Mouse (Mus musculus): ENCODE measurements around the gene Csnk2a2. TPM values are rescaled to one million over a fixed set of nuclear protein-coding genes. Genes with fewer than 3 reads are reported as not detected.
A peak's percentile ranks its signal among the peaks of the same experiment; 100 is the strongest.

Csnk2a2 gene
- polyA plus RNA-seq, 1 experiment = 45.8 TPM

DNA sequence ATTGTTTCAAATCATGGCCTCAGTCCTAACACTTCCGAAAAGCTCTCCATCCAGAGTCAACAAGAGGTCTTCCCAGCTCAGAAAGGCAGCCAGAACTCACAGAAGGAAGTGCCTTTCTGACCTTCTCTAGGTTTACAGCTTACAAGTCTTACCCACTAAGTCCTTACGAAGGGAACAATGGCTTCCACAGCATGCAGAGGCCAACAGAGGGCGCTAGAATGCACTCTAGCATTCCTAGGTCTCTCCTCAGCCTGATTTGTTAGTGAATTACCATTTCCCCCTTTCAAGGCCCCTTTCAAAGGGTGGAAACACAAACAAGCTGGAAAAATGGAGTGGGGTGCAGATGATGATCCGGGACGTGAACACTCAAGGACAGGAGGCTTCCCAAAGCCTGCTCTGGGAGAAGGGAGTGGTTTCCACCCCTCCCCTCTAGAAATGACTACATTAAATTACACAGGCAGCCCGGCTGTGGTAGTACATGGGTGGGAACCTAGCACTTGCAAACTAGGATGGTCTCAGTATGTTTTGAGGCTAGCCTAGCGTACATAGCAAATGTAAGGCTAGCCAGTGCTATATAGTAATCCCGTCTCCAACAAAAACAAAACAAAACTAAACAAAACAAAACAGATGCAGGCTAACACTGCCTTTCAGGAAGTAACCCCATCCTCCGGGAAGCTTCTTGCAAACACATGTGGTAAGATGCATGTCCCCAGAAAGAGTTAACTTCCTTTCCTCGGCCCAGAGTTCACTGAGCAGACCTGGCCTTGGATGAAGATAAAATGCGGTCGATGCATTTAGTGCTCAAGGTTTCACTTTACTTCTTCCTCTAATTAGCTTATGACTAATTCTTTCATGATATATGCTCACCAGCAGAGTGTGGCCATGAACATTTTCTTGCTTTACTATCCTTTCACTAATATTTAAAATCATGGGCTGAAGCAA is 62.0 kb downstream of the Csnk2a2 start:
- DNase-seq (ENCODE audit: extremely low spot score in 1 of 2, low spot score in 1 of 2) = peak in 1 of 2 experiments; percentile 77

DNA sequence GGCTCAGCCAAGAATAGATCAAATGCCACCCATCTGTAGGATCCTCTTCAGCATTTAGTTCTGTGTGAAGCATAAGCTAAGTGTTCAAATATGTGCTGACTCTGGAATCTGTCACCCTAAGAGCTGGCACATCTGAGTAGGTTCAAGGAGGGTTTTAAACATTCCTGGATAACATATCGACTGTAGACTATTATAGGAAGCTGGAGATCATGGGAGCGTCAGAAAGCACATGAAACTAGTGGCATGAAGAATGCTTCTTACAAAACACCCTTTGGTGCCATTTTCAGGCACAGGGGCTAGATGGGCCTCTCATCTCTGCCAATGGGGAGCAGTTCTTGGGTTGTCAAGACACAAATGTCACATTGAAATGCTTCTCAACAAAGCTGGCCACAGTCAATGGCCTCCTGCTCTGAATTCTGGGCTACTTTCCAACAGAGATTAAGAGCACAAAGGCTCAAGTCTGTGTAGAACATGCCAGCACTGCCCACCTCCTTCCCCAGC is 63.0 kb downstream of the Csnk2a2 start:
- peak; percentile 33 to 56 for DNase-seq (ENCODE audit: extremely low spot score in 1 of 2, low spot score in 1 of 2)

DNA sequence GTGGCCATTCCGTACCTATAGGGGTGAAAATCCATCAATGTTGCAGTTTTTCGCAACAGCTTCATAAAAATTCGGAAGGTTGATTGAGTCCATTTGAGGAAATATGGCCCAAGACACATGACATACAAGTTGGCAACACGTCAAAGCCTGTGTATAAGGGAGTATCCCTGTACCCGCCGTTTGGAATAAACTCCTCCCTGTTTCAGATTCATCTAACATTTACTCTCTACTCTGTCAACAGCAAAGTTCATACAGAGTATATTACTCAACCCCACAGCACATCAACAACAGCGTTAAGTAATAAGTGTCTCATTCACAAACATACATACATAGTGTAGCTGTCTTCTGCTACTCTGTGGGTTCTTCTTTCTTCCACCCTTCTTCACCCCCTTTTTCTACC is 65.2 kb downstream of the Csnk2a2 start:
- DNase-seq (ENCODE audit: extremely low spot score in 1 of 2, low spot score in 1 of 2) = no peak

DNA sequence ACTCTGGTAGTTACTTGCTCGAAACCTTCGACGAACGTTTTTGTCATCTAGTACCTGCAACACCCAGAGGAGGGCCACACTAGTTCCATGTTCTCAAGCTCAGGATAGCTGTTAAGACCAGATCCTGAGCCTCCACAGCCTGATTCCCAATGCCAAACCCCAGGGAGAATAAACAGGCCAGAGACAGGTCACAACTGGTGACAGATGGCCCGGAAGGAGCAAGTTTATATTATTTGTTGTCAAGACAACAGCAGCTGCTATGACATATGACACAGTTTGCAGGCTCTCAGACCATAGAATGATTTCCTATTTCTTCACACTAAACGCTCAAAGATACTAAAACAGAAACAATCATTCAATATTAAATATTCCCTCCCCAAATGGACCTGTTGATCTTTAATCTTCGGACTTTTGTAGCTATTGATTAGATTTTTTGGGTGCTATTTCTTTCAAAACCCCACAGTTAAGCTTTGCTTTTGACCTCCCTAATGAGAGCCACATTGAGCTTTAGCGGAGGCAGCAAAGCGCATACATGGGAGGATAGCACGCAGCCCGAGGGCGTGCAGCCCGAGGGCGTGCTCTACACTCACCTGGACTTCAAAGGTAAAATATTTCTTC is 67.5 kb downstream of the Csnk2a2 start:
- no peak for DNase-seq (ENCODE audit: extremely low spot score in 1 of 2, low spot score in 1 of 2)

DNA sequence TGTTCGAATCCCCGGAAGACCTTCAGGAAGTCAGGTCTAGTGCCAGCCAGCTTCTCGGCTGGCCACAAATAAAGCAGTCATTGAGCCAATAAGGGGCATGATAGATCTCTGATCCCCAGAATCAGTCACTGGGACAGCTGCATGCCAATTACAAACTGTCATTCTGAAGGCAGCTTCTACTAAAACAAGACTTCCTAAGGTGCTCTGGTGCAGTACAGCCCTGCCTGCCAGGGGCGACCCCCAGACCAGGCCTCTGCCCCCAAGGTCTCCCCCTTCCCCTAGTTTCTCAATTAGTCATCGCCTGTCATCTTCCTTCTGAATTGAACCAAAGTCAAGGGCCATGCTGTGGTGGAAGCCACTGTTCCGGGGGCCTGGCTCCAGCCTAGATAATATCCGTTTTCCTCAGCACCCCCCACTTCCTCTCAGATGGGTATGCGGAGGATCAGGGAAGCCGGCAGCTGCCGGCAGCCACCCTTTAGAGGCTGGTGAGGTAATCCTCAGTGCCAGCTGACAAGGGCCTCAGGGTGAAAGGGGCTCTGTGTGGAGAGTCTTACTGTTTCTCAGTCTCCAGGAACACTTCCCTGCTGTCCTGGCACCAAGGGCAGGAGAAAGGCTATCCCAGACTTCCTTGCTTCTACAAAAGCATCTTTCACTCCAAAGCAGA is 78.4 kb downstream of the Csnk2a2 start:
- DNase-seq (ENCODE audit: extremely low spot score in 1 of 2, low spot score in 1 of 2) = no peak

DNA sequence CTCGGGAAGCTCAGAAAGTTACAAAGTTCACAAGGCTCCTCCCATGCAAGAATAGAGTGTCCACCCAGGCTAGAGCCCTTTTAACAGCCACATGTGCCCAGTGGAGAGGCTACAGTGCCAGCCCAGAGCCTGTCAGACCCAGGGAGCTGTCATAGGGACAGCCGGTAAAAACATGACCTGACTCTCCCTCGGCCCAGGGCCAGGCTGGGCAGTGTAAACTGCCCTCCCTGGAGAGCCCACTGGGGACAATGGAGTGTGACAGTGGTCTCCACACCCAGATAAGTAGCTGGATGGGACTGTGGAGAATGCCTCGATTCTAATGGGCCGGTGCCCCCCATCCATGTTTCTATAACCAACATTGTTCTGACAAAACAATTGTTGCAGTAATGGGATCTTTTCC is 80.3 kb downstream of the Csnk2a2 start:
- no peak for DNase-seq (ENCODE audit: extremely low spot score in 1 of 2, low spot score in 1 of 2)

DNA sequence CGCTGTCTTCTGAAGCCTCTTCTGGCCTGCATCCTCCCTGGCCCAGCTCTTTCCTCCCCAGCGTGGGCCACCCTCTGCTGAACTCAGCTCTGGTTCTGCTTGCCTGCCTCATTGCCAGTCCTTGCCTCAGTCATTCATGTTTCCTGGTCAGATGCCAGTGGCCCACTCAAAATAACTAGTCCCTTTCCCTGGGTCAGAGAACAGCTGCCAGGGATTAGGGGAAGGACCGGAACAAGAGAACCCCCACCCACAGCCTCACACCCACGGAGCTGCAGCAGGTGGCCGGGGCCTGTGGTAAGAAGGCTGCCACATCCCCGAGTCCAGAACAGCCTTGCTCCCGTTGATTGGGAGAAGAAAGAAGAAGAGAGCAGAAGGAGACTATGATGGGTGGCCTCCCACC is 88.7 kb downstream of the Csnk2a2 start:
- DNase-seq (ENCODE audit: extremely low spot score in 1 of 2, low spot score in 1 of 2) = no peak

DNA sequence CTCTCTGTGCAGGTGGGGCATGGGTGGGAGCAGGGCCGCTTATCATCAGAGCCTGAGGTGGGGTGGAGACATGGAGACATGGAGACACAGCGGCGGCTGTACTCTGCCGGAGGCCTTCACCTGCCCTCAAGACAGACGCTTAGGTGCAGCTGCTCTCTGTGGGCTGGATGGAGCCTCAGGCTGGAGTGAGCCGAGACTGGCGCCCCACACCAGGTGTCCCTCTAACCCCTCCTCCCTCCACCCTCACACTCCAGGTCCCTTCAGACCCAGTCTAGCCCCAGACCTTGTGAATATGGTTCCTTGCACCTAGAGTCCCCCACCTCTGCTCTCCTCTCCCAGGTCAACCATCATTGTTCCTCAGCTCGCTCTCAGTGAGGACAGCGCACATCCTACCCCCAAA is 90.7 kb downstream of the Csnk2a2 start:
- DNase-seq (ENCODE audit: extremely low spot score in 1 of 2, low spot score in 1 of 2) = no peak

DNA sequence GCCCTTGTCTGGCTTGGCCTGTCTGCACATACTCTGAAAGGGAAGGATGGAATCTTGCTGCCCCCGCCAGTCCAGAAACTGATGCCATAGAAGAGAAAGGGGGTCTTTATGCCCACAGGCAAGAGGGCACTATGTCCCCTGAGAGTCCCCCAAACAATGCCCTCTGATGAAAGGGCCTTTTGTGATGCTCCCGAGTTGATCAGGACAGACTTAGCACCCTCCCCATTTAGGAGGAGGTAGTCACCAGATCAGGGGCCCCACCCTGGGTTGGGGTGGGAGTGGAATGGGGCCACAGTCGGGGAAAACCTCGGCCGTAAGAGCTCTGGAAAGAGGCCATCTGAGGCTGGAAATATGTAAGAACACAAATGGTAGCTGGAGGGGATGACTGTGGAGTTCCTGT is 92.6 kb downstream of the Csnk2a2 start:
- DNase-seq (ENCODE audit: extremely low spot score in 1 of 2, low spot score in 1 of 2) = no peak

DNA sequence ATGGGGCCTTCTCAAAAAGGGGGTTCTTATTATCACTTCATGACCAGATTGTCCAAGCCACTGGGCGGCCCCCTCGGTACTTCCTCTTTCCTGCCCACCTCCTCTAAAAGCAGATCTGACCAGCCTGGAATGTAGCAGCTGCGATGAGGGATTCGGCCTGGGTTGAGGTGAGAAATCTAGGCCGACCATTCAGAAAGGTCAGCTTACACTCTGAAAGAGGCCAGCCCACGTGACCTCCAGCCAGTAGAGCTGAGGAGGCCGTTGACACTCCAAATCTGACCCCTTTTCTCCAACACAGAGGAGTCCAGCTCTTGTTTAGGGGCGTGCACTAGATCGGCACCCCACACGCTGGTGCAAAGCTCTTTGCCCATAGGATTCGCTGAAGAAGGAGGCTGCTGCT is 93.1 kb downstream of the Csnk2a2 start:
- DNase-seq (ENCODE audit: extremely low spot score in 1 of 2, low spot score in 1 of 2) = no peak

Other genes with a start within 250 kb of the Csnk2a2 start
- gene Cngb1, start 183.5 kb downstream of the Csnk2a2 start, polyA plus RNA-seq (2012; rRNA removed) = 0.46 and 0.78 TPM in 2 replicates
- 0.48 TPM in 1 of 2 replicates, not detected in the other for gene Tepp, start 179.5 kb downstream of the Csnk2a2 start, polyA plus RNA-seq (2012; rRNA removed)
- gene Zfp319, start 158.1 kb downstream of the Csnk2a2 start, polyA plus RNA-seq (2012; rRNA removed) = 10.0 and 10.6 TPM in 2 replicates
- gene Usb1, start 157.8 kb downstream of the Csnk2a2 start, polyA plus RNA-seq (2012; rRNA removed) = 16.9 and 17.3 TPM in 2 replicates
- 8.4 and 9.1 TPM in 2 replicates for gene Mmp15, start 137.8 kb downstream of the Csnk2a2 start, polyA plus RNA-seq (2012; rRNA removed)
- gene Cfap20, start 55.2 kb downstream of the Csnk2a2 start, polyA plus RNA-seq (2012; rRNA removed) = 106 and 108 TPM in 2 replicates
- 2.0 and 2.2 TPM in 2 replicates for gene Ccdc113, start 44.0 kb upstream of the Csnk2a2 start, polyA plus RNA-seq (2012; rRNA removed)
- gene Prss54, start 86.3 kb upstream of the Csnk2a2 start, polyA plus RNA-seq (2012; rRNA removed) = 0.10 and 0.15 TPM in 2 replicates
- gene Gins3, start 143.4 kb upstream of the Csnk2a2 start, polyA plus RNA-seq (2012; rRNA removed) = 2.6 and 2.7 TPM in 2 replicates
- gene Ndrg4, start 186.9 kb upstream of the Csnk2a2 start, polyA plus RNA-seq (2012; rRNA removed) = 2,429 and 2,489 TPM in 2 replicates
- gene Setd6, start 225.8 kb upstream of the Csnk2a2 start, polyA plus RNA-seq (2012; rRNA removed) = 27.7 and 35.3 TPM in 2 replicates